Mouse (Mus musculus) heart, embryonic 11.5 days (tissue): ENCODE results near the gene Rarres2. TPM values are rescaled to one million over a fixed set of nuclear protein-coding genes. Genes with fewer than 3 reads are reported as not detected.

Experiments
- ATAC-seq: fragments of 200-750 bp; cut with Nextera tagmentation; replicated peaks from 2 replicates; pipeline ENCODE4 v1.8.0; 2017; ENCODE audit warnings: moderate library complexity; ENCODE audit not compliant: insufficient number of reproducible peaks, low FRiP score, low TSS enrichment
- H3K27ac ChIP-seq: fragments of 300-500 bp; sonication (generic); 2 replicates; pipeline ENCODE4 v1.5.1; 2014; ENCODE audit warnings: mild to moderate bottlenecking, low read depth, low read length
- H3K27me3 ChIP-seq: fragments of 300-500 bp; sonication (generic); 2 replicates; pipeline ENCODE4 v1.6.1; 2014; ENCODE audit warnings: mild to moderate bottlenecking, low read length, mixed read lengths; ENCODE audit not compliant: control insufficient read depth, insufficient read depth
- H3K36me3 ChIP-seq: fragments of 300-500 bp; sonication (generic); 2 replicates; pipeline ENCODE4 v1.6.1; 2014; ENCODE audit warnings: mild to moderate bottlenecking, low read length, moderate library complexity, mixed read lengths; ENCODE audit not compliant: control insufficient read depth, insufficient read depth
- H3K4me1 ChIP-seq: fragments of 300-500 bp; sonication (generic); 2 replicates; pipeline ENCODE4 v1.6.1; 2014; ENCODE audit warnings: low read length; ENCODE audit not compliant: control insufficient read depth, insufficient read depth
- H3K4me2 ChIP-seq: fragments of 300-500 bp; sonication (generic); 2 replicates; pipeline ENCODE4 v1.6.1; 2014; ENCODE audit warnings: mild to moderate bottlenecking, moderate library complexity
- H3K4me3 ChIP-seq: fragments of 300-500 bp; sonication (generic); 2 replicates; pipeline ENCODE4 v1.5.1; 2014; ENCODE audit warnings: low read depth, low read length
- H3K9ac ChIP-seq: fragments of 300-500 bp; sonication (generic); 2 replicates; pipeline ENCODE4 v1.6.1; 2014; ENCODE audit warnings: mild to moderate bottlenecking, low read depth, low read length, moderate library complexity
- H3K9me3 ChIP-seq: fragments of 300-500 bp; sonication (generic); replicated peaks from 2 replicates; pipeline ENCODE4 v1.6.1; 2016; ENCODE audit warnings: low read length; ENCODE audit not compliant: control insufficient read depth
- WGBS: fragments of 180-500 bp; shearing (Covaris S2); extraction: QIAGEN DNeasy Blood & Tissue Kit; methylation state at CpG from one replicate; pipeline ENCODE4 v1.1.7; 2014; ENCODE audit not compliant: insufficient replicate concordance; 5-methylcytosine and 5-hydroxymethylcytosine counted together
- polyA plus RNA-seq: library from polyadenylated mRNA; unstranded; fragments of >200 nt; fragmentation: Nextera tagmentation; extraction: Ambion mirVana; gene quantifications from 2 replicates; pipeline ENCODE4 v1.2.1, GENCODE M21; 2014

The Rarres2 gene
- 16.4 and 18.3 TPM in 2 replicates for polyA plus RNA-seq

- Histone ChIP-seq H3K4me2 (peak within 1 kb of the TSS; percentile 27; the same call in 1 of the 2 replicates), H3K9ac (no peak within 1 kb of the TSS), H3K27ac (peak within 1 kb of the TSS; percentile 68), H3K36me3 (no peaks in the 10 kb centered on the region), H3K4me3 (no peak within 1 kb of the TSS), H3K9me3 (no peaks in the 10 kb centered on the region), H3K27me3 (no peaks in the 10 kb centered on the region), H3K4me1 (peaks cover 25% of the 10 kb centered on the region)
- no peak for ATAC-seq
- 18% methylated on average over 6 of the region's 6 CpGs for WGBS
These were observed at the start of gene Rarres2 for GRCm38 (mm10) chr6:48572572-48573061. Gene Rarres2, minus strand, starts transcription at chr6:48572789.

- no peak overlapping the region for H3K4me3 ChIP-seq
- peaks cover 16% of the 10 kb centered on the region for H3K36me3 ChIP-seq
- 85% methylated on average over 30 of the region's 30 CpGs for WGBS
- no peak overlapping the region for H3K4me2 ChIP-seq
- no peaks in the 10 kb centered on the region; the same call in 1 of the 2 replicates for H3K27me3 ChIP-seq
- H3K9me3 ChIP-seq, result no peaks in the 10 kb centered on the region
- H3K4me1 ChIP-seq, result no peaks in the 10 kb centered on the region
- H3K27ac ChIP-seq, result no peak overlapping the region
- ATAC-seq, result no peak
- H3K9ac ChIP-seq, result no peak overlapping the region
These were observed 47.4 kb upstream of the Rarres2 start for GRCm38 (mm10) chr6:48620031-48620430.

- ATAC-seq, result no peak
- no peaks in the 10 kb centered on the region for H3K4me1 ChIP-seq
- H3K9ac ChIP-seq, result no peak overlapping the region
- H3K4me3 ChIP-seq, result no peak overlapping the region
- no peaks in the 10 kb centered on the region for H3K9me3 ChIP-seq
- no peak overlapping the region for H3K27ac ChIP-seq
- WGBS, result 89% methylated on average over 5 of the region's 5 CpGs
- H3K4me2 ChIP-seq, result no peak overlapping the region
- peaks cover 6% of the 10 kb centered on the region; the same call in 1 of the 2 replicates for H3K36me3 ChIP-seq
- H3K27me3 ChIP-seq, result no peaks in the 10 kb centered on the region
These were observed 42.2 kb upstream of the Rarres2 start for GRCm38 (mm10) chr6:48614756-48615155.

GRCm38 (mm10) chr6:48613464-48613863 is 40.9 kb upstream of the Rarres2 start:
- no peak overlapping the region for H3K4me3 ChIP-seq

GRCm38 (mm10) chr6:48610657-48611056 is 38.1 kb upstream of the Rarres2 start:
- Histone ChIP-seq H3K4me3 (no peak overlapping the region), H3K27ac (no peak overlapping the region), H3K4me1 (peaks cover 8% of the 10 kb centered on the region; the same call in 1 of the 2 replicates), H3K9ac (no peak overlapping the region), H3K9me3 (no peaks in the 10 kb centered on the region), H3K4me2 (no peak overlapping the region), H3K27me3 (no peaks in the 10 kb centered on the region), H3K36me3 (no peaks in the 10 kb centered on the region)
- WGBS, result 67% methylated on average over 3 of the region's 3 CpGs
- ATAC-seq, result no peak

More at GRCm38 (mm10) chr6:48613464-48613863, 40.9 kb upstream of the Rarres2 start:
- Histone ChIP-seq H3K27me3 (no peaks in the 10 kb centered on the region), H3K9ac (no peak overlapping the region), H3K27ac (no peak overlapping the region), H3K9me3 (no peaks in the 10 kb centered on the region), H3K36me3 (no peaks in the 10 kb centered on the region), H3K4me2 (no peak overlapping the region), H3K4me1 (peaks cover 8% of the 10 kb centered on the region; the same call in 1 of the 2 replicates)
- no peak for ATAC-seq
- 75% methylated on average over 4 of the region's 4 CpGs for WGBS

GRCm38 (mm10) chr6:48609512-48609911 is 36.9 kb upstream of the Rarres2 start:
- Histone ChIP-seq H3K4me1 (peaks cover 8% of the 10 kb centered on the region; the same call in 1 of the 2 replicates), H3K36me3 (no peaks in the 10 kb centered on the region), H3K27me3 (no peaks in the 10 kb centered on the region), H3K4me2 (no peak overlapping the region), H3K27ac (no peak overlapping the region), H3K9ac (0 out of 2 replicates have a peak overlapping the region, but pooled peaks have one; percentile 10), H3K9me3 (no peaks in the 10 kb centered on the region), H3K4me3 (no peak overlapping the region)
- 33% methylated on average over 7 of the region's 7 CpGs for WGBS
- no peak for ATAC-seq

- no peak overlapping the region for H3K27ac ChIP-seq
- peaks cover 8% of the 10 kb centered on the region; the same call in 1 of the 2 replicates for H3K4me1 ChIP-seq
- no peaks in the 10 kb centered on the region for H3K9me3 ChIP-seq
- 73% methylated on average over 2 of the region's 2 CpGs for WGBS
- H3K9ac ChIP-seq, result no peak overlapping the region
- H3K36me3 ChIP-seq, result no peaks in the 10 kb centered on the region
- H3K4me3 ChIP-seq, result no peak overlapping the region
- no peaks in the 10 kb centered on the region for H3K27me3 ChIP-seq
- H3K4me2 ChIP-seq, result no peak overlapping the region
- ATAC-seq, result no peak
These were observed 35.5 kb upstream of the Rarres2 start for GRCm38 (mm10) chr6:48608124-48608523.

GRCm38 (mm10) chr6:48602080-48602741 is 29.6 kb upstream of the Rarres2 start:
- 2% methylated on average over 28 of the region's 28 CpGs for WGBS
- Histone ChIP-seq H3K9me3 (peaks cover 9% of the 10 kb centered on the region), H3K4me3 (peak overlapping the region; percentile 54), H3K4me2 (peak overlapping the region; percentile 63), H3K27ac (peak overlapping the region; percentile 2), H3K36me3 (peaks cover 28% of the 10 kb centered on the region), H3K9ac (peak overlapping the region; percentile 68), H3K4me1 (peaks cover 6% of the 10 kb centered on the region), H3K27me3 (no peaks in the 10 kb centered on the region)
- ATAC-seq, result peak; percentile 71
